Mouse (Mus musculus) G1E (cell line): Measurements from ENCODE around the gene Sars2.

Source experiments
- CTCF ChIP-seq: IDR thresholded peaks from 2 replicates; pipeline ENCODE4 v1.5.1; 2012; ENCODE audit warnings: low read depth, low read length, inconsistent platforms, mixed read lengths
- TAL1 ChIP-seq: conservative IDR thresholded peaks from 2 replicates; pipeline ENCODE4 v1.6.1; 2012; ENCODE audit warnings: low read depth, low read length, inconsistent platforms, mixed read lengths

GRCm38 (mm10) chr7:28740949-28741348, 843 bp upstream of the Sars2 start:
- TF ChIP-seq CTCF, result no peak
- no peak for TF ChIP-seq TAL1
